Mouse (Mus musculus) kidney, embryonic 14.5 days (tissue): ENCODE data around the gene H2-Q6. TPM values are rescaled to one million over a fixed set of nuclear protein-coding genes. Genes with fewer than 3 reads are reported as not detected.
"Not testable (repeated sequence)": the region's sequence is repeated elsewhere in the genome, so short reads cannot be mapped to it uniquely, and the experiment has no call there.

Experiments
- ATAC-seq: fragments of 200-750 bp; cut with Nextera tagmentation; 2 replicates; pipeline ENCODE4 v1.8.0; 2017; ENCODE audit warnings: moderate number of reproducible peaks, mild to moderate bottlenecking, moderate TSS enrichment, moderate library complexity; ENCODE audit not compliant: low FRiP score, low TSS enrichment
- H3K27ac ChIP-seq: fragments of 300-500 bp; sonication (generic); 2 replicates; pipeline ENCODE4 v1.5.1; 2014; ENCODE audit warnings: low read depth, mild to moderate bottlenecking, low read length, moderate library complexity, mixed read lengths
- H3K27me3 ChIP-seq: fragments of 300-500 bp; sonication (generic); 2 replicates; pipeline ENCODE4 v1.6.1; 2014; ENCODE audit warnings: mild to moderate bottlenecking, low read length; ENCODE audit not compliant: control insufficient read depth, insufficient read depth
- H3K36me3 ChIP-seq: fragments of 300-500 bp; sonication (generic); 2 replicates; pipeline ENCODE4 v1.6.1; 2014; ENCODE audit warnings: low read length, mixed read lengths; ENCODE audit not compliant: control insufficient read depth, insufficient read depth
- H3K4me1 ChIP-seq: fragments of 300-500 bp; sonication (generic); 2 replicates; pipeline ENCODE4 v1.6.1; 2014; ENCODE audit warnings: low read length, mixed read lengths; ENCODE audit not compliant: control insufficient read depth, insufficient read depth
- H3K4me2 ChIP-seq: fragments of 300-500 bp; sonication (generic); replicated peaks from 2 replicates; pipeline ENCODE4 v1.6.1; 2014; ENCODE audit warnings: low read depth, mild to moderate bottlenecking, low read length
- H3K4me3 ChIP-seq: fragments of 300-500 bp; sonication (generic); 2 replicates; pipeline ENCODE4 v1.5.1; 2014; ENCODE audit warnings: mild to moderate bottlenecking, low read length
- H3K9ac ChIP-seq: fragments of 300-500 bp; sonication (generic); 2 replicates; pipeline ENCODE4 v1.6.1; 2014; ENCODE audit warnings: low read depth, mild to moderate bottlenecking, low read length, moderate library complexity
- H3K9me3 ChIP-seq: fragments of 300-500 bp; sonication (generic); 2 replicates; pipeline ENCODE4 v1.6.1; 2016; ENCODE audit warnings: low read length; ENCODE audit not compliant: control insufficient read depth
- WGBS: fragments of 180-500 bp; shearing (Covaris S2); extraction: QIAGEN DNeasy Blood & Tissue Kit; methylation state at CpG from one replicate; pipeline ENCODE4 v1.1.7; 2014; 5-methylcytosine and 5-hydroxymethylcytosine counted together
- polyA plus RNA-seq: library from polyadenylated mRNA; unstranded; fragments of >200 nt; fragmentation: Nextera tagmentation; extraction: Ambion mirVana; gene quantifications from 2 replicates; pipeline ENCODE4 v1.2.1, GENCODE M21; 2014

H2-Q6 gene
- polyA plus RNA-seq = 2.2 and 2.8 TPM in 2 replicates

DNA sequence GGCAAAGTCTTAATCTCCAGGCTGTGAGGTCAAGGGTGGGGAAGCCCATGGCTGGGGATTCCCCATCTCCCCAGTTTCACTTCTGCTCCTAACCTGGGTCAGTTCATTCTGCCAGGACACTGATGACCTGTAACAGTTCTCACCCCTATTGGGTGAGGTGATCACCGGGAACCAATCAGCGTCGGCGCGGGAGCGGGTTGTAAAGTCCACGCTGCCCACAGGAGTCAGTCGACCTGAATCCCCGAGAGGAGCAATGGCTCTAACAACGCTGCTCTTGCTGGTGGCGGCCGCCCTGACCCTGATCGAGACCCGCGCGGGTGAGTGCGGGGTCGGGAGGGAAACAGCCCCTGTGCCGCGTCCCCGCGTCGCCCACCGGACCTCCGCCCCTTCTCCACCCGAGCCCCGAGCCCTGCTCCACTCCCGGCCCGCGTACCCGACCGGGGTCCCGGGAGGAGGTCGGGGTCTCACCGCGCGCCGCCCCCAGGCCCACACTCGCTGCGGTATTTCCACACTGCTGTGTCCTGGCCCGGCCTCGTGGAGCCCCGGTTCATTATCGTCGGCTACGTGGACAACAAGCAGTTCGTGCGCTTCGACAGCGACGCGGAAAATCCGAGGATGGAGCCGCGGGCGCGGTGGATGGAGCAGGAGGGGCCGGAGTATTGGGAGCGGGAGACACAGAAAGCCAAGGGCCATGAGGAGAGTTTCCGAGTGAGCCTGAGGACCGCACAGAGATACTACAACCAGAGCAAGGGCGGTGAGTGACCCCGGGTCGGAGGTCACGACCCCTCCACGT, at the start of gene H2-Q6:
Gene H2-Q6 (plus strand): TSS at position 227 of the 793 bp plus-strand sequence.
- H3K9ac ChIP-seq = peak within 1 kb of the TSS; percentile 37; the same call in 1 of the 2 replicates

DNA sequence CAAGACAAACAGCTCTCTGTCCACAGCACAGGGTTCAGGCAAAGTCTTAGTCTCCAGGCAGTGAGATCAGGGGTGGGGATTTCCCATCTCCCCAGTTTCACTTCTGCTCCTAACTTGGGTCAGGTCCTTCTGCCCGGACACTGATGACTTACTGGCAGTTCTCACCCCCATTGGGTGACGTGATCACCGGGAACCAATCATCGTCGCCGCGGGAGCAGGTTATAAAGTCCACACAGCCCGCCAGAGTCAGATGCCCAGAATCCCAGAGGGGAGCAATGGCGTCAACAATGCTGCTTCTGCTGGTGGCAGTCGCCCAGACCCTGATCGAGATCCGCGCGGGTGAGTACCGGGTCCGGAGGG, 45.3 kb upstream of the H2-Q6 start, which contains the start of gene H2-Q4:
Gene H2-Q4 (plus strand): TSS at position 249 of the 360 bp plus-strand sequence.
- Histone ChIP-seq H3K36me3 (no peaks in the 10 kb centered on the region), H3K9ac (peak within 1 kb of the TSS; percentile 61), H3K9me3 (no peaks in the 10 kb centered on the region), H3K27me3 (0 out of 2 replicates have a peak, but pooled peaks cover 2% of the 10 kb centered on the region), H3K4me1 (no peaks in the 10 kb centered on the region), H3K4me2 (peak within 1 kb of the TSS; percentile 99), H3K27ac (no peak within 1 kb of the TSS), H3K4me3 (peak within 1 kb of the TSS; percentile 66)
- WGBS = 1% methylated on average over 16 of the region's 16 CpGs
- peak; percentile 97 for ATAC-seq

More for the DNA sequence above, at the start of gene H2-Q6:
- H3K27ac ChIP-seq, H3K36me3 ChIP-seq, H3K4me1 ChIP-seq, H3K9me3 ChIP-seq: not testable (repeated sequence)
- peak within 1 kb of the TSS; percentile 61 for H3K4me2 ChIP-seq
- peaks cover 17% of the 10 kb centered on the region for H3K27me3 ChIP-seq
- peak; percentile 71 for ATAC-seq
- 1% methylated on average over 52 of the region's 66 CpGs for WGBS
- H3K4me3 ChIP-seq = peak within 1 kb of the TSS; percentile 40

DNA sequence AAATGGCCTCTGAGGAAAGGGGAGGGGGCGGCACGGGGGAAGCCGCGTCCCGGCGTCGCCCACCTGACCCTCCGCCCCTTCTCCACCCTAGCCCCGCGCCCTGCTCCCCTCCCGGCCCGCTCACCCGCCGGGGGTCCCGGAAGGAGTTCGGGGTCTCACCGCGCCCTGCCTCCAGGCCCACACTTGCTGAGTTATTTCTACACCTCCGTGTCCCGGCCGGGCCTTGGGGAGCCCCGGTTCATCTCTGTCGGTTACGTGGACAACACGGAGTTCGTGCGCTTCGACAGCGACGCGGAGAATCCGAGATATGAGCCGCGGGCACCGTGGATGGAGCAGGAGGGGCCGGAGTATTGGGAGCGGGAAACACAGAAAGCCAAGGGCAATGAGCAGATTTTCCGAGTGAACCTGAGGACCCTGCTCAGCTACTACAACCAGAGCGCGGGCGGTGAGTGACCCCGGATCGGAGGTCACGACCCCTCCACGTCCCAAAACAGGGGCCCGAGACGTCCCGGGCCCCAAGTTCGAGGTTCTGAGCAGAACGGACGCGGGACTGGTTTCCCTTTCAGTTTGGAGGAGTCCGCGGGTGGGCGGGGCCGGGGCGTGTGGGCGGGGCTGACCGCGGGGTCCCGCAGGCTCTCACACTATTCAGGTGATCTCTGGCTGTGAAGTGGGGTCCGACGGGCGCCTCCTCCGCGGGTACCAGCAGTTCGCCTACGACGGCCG, 44.8 kb upstream of the H2-Q6 start:
- ATAC-seq = peak; percentile 64
- WGBS = 1% methylated on average over 68 of the region's 70 CpGs
- peak overlapping the region; percentile 61 for H3K9ac ChIP-seq
- no peaks in the 10 kb centered on the region for H3K4me1 ChIP-seq
- H3K4me3 ChIP-seq = peak overlapping the region; percentile 66
- H3K9me3 ChIP-seq = no peaks in the 10 kb centered on the region
- H3K27ac ChIP-seq = no peak overlapping the region
- 0 out of 2 replicates have a peak, but pooled peaks cover 2% of the 10 kb centered on the region for H3K27me3 ChIP-seq
- H3K36me3 ChIP-seq = no peaks in the 10 kb centered on the region
- peak overlapping the region; percentile 99 for H3K4me2 ChIP-seq

DNA sequence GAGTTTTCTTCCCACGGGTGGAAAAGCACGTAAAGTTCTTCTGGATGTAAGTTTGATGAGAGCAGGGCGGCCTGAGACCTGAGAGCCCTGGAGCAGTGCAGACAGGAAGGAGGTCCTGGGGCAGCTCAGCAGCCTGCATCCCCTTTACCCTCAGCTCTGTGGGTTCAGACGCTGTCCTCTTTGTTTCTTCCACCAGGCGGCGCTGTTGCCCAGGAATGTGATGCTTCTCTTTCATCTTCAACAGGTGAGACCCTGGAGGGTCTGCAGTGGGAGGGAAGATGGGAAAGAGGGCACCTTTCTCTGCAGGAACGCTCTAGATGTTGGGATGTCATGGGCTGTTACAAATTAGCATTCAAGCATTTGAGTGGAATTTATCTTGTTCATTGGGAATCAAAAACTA, 34.9 kb upstream of the H2-Q6 start:
- H3K27me3 ChIP-seq, H3K9ac ChIP-seq, H3K4me1 ChIP-seq, H3K4me2 ChIP-seq, ATAC-seq, H3K36me3 ChIP-seq, H3K9me3 ChIP-seq, H3K27ac ChIP-seq, H3K4me3 ChIP-seq: not testable (repeated sequence)
- 3% methylated on average over 7 of the region's 7 CpGs for WGBS

DNA sequence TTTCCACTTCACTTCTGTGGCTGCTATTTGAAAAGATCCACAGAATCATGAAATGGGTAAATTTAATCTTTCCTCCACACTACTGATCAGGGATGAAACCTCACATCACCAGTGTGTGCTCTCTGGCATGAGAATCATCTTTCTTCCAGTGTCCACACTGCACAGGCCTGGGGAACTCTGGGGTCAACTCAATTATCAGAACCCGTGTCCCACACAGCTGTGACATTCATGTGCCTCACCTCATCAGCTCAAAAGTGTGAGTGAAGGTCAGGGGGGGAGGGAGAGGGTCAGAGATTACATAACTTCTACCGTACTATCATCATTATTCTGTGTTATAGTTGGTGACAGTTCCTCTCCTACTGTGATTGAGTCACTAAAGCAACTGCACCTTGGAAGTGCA, 32.0 kb upstream of the H2-Q6 start:
- H3K9ac ChIP-seq, H3K27me3 ChIP-seq, H3K4me3 ChIP-seq, H3K36me3 ChIP-seq, H3K4me2 ChIP-seq, H3K27ac ChIP-seq, H3K4me1 ChIP-seq, ATAC-seq, H3K9me3 ChIP-seq: not testable (repeated sequence)
- WGBS = 76% methylated on average over 2 of the region's 2 CpGs

DNA sequence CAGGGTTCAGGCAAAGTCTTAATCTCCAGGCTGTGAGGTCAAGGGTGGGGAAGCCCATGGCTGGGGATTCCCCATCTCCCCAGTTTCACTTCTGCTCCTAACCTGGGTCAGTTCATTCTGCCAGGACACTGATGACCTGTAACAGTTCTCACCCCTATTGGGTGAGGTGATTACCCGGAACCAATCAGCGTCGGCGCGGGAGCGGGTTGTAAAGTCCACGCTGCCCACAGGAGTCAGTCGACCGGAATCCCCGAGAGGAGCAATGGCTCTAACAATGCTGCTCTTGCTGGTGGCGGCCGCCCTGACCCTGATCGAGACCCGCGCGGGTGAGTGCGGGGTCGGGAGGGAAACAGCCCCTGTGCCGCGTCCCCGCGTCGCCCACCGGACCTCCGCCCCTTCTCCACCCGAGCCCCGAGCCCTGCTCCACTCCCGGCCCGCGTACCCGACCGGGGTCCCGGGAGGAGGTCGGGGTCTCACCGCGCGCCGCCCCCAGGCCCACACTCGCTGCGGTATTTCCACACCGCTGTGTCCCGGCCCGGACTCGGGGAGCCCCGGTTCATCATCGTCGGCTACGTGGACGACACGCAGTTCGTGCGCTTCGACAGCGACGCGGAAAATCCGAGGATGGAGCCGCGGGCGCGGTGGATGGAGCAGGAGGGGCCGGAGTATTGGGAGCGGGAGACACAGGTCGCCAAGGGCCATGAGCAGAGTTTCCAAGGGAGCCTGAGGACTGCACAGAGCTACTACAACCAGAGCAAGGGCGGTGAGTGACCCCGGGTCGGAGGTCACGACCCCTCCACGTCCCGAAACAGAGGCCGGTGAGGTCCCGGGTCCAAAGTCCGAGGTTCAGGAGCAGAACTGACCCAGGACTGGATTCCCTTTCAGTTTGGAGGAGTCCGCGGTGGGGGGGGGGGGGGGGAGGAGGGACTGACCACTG, 30.5 kb upstream of the H2-Q6 start:
- not testable (repeated sequence) for H3K36me3 ChIP-seq, H3K9ac ChIP-seq, H3K4me1 ChIP-seq, H3K9me3 ChIP-seq, H3K27me3 ChIP-seq, H3K27ac ChIP-seq
- ATAC-seq = peak; percentile 92
- Histone ChIP-seq H3K4me2 (peak overlapping the region; percentile 39), H3K4me3 (peak overlapping the region; percentile 20)
- 1% methylated on average over 50 of the region's 75 CpGs for WGBS

DNA sequence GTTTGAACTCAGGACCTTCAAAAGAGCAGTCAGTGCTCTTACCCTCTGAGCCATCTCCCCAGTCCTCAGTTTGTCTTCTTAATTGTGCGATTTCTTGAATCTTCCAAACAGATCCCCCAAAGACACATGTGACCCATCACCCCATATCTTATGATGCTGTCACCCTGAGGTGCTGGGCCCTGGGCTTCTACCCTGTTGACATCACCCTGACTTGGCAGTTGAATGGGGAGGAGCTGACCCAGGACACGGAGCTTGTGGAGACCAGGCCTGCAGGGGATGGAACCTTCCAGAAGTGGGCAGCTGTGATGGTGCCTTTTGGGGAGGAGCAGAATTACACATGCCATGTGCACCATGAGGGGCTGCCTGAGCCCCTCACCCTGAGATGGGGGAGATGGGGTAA, 27.7 kb upstream of the H2-Q6 start:
- H3K4me1 ChIP-seq, H3K27me3 ChIP-seq, H3K9ac ChIP-seq, H3K4me2 ChIP-seq, H3K27ac ChIP-seq, H3K36me3 ChIP-seq, H3K4me3 ChIP-seq, ATAC-seq, H3K9me3 ChIP-seq: not testable (repeated sequence)
- 92% methylated on average over 2 of the region's 2 CpGs for WGBS

DNA sequence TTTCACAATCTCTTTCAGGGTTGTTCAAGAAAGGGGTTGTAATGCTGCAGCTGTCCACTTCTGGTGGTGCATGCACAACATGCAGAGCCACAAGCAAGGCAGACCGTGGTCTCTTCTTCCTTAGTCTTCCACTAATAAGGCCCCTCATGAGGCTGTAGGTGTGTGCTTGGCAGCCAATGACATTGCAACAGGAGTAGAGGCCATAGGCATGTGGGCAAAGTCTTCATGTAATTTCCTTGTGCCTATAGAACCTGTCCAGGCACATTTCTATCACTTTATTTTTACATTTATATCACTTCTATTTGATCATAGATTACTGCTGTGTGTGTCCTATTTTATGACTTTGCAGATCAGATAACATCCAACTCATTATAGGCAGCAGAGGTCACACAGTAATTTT, 11.6 kb upstream of the H2-Q6 start:
- no CpG with 5 or more reads among the region's 1 CpGs for WGBS

More for the DNA sequence above, 11.6 kb upstream of the H2-Q6 start:
- H3K27me3 ChIP-seq, H3K4me2 ChIP-seq, H3K4me3 ChIP-seq, ATAC-seq, H3K27ac ChIP-seq, H3K9me3 ChIP-seq, H3K4me1 ChIP-seq, H3K36me3 ChIP-seq, H3K9ac ChIP-seq: not testable (repeated sequence)
